8 mouse cellular contexts compared by ENCODE assay signal in genomic region chr7:80396427-80396826, GRCm38 (mm10). TPM values are rescaled to one million over a fixed set of nuclear protein-coding genes. Genes with fewer than 3 reads are reported as not detected.
A peak's percentile ranks its signal among the peaks of the same experiment; 100 is the strongest.
DNase-seq lines count a peak whose midpoint lies in the region; ATAC-seq and TF ChIP-seq lines count a peak whose summit lies in the region.
"Not testable (repeated sequence)": the region's sequence is repeated elsewhere in the genome, so short reads cannot be mapped to it uniquely, and the experiment has no call there.

No protein-coding gene starts in this region.

- peak; percentile 59 for TF ChIP-seq CTCF in heart, adult 2 months (IDR thresholded peaks at IDR 0.05)
- 0 out of 2 replicates have a peak, but pooled peaks have one; percentile 16 for TF ChIP-seq CTCF in kidney, adult 2 months (conservative IDR thresholded peaks at IDR 0.05; ENCODE audit: insufficient read depth, insufficient read length, low read depth, low read length)
- TF ChIP-seq CTCF in liver, adult 2 months (IDR thresholded peaks at IDR 0.05; ENCODE audit: low read depth, low read length) = not testable (repeated sequence)
- peak; percentile 58 for TF ChIP-seq CTCF in lung, postnatal 0 days (IDR thresholded peaks at IDR 0.05)
- TF ChIP-seq CTCF in stomach, postnatal 0 days (IDR thresholded peaks at IDR 0.05; ENCODE audit: low read depth) = peak; percentile 59

- H3K27me3 ChIP-seq in heart, adult 2 months (ENCODE audit: control insufficient read depth, insufficient read depth, low read length); kidney, adult 2 months (replicated peaks; ENCODE audit: control insufficient read depth, insufficient read depth, low read length); liver, adult 2 months (ENCODE audit: control insufficient read depth, insufficient read depth, low read length); lung, postnatal 0 days (replicated peaks; ENCODE audit: insufficient read depth, low read length); stomach, postnatal 0 days (ENCODE audit: control insufficient read depth, insufficient read depth, low read length): not testable (repeated sequence)

- WGBS in heart, adult 2 months = 73% methylated on average over 4 of the region's 4 CpGs
- 68% methylated on average over 4 of the region's 4 CpGs for WGBS in kidney, adult 2 months
- WGBS in liver, adult 2 months = 58% methylated on average over 4 of the region's 4 CpGs
- WGBS in lung, postnatal 0 days = 69% methylated on average over 4 of the region's 4 CpGs
- WGBS in stomach, postnatal 0 days = 88% methylated on average over 4 of the region's 4 CpGs

- DNase-seq in 3T3-L1 (ENCODE audit: low read depth, low spot score) (peak; percentile 56), ES-CJ7 (ENCODE audit: low read depth, low spot score) (peak; percentile 38), R1 (ENCODE audit: low read depth, low spot score) (peak; percentile 46)
- not testable (repeated sequence) for DNase-seq in heart, adult 2 months; lung, postnatal 0 days (ENCODE audit: low spot score); stomach, postnatal 0 days (ENCODE audit: low spot score)
- DNase-seq in kidney, adult 2 months = peak; percentile 25
- peak; percentile 68 for DNase-seq in liver, adult 2 months (ENCODE audit: extremely low read depth, low read depth, low spot score)

- TF ChIP-seq POLR2A in heart, adult 2 months (IDR thresholded peaks at IDR 0.05; ENCODE audit: insufficient read depth, low read depth, low read length); kidney, adult 2 months (IDR thresholded peaks at IDR 0.05; ENCODE audit: low read depth, low read length); liver, adult 2 months (IDR thresholded peaks at IDR 0.05; ENCODE audit: extremely low read depth, insufficient read depth, low read length): not testable (repeated sequence)

- H3K9ac ChIP-seq in heart, adult 2 months (ENCODE audit: low read depth, low read length); liver, adult 2 months (ENCODE audit: low read depth, low read length); lung, postnatal 0 days (replicated peaks; ENCODE audit: low read depth); stomach, postnatal 0 days (ENCODE audit: low read length): not testable (repeated sequence)

- H3K79me2 ChIP-seq in heart, adult 2 months (replicated peaks; ENCODE audit: control insufficient read depth, insufficient read depth, low read length) = not testable (repeated sequence)
- H3K79me2 ChIP-seq in liver, adult 2 months (ENCODE audit: control insufficient read depth, insufficient read depth, low read length) = peaks cover 19% of the 10 kb centered on the region

- peaks cover 16% of the 10 kb centered on the region for H3K4me1 ChIP-seq in heart, adult 2 months (ENCODE audit: control insufficient read depth, insufficient read depth, low read length)
- H3K4me1 ChIP-seq in kidney, adult 2 months (ENCODE audit: control insufficient read depth, insufficient read depth, low read length) = peaks cover 20% of the 10 kb centered on the region
- H3K4me1 ChIP-seq in liver, adult 2 months (ENCODE audit: control insufficient read depth, insufficient read depth, low read length) = peaks cover 14% of the 10 kb centered on the region
- H3K4me1 ChIP-seq in lung, postnatal 0 days (ENCODE audit: insufficient read depth, low read depth, low read length) = peaks cover 16% of the 10 kb centered on the region; the same call in 1 of the 2 replicates
- not testable (repeated sequence) for H3K4me1 ChIP-seq in stomach, postnatal 0 days (replicated peaks; ENCODE audit: control insufficient read depth, insufficient read depth)

- not testable (repeated sequence) for H3K27ac ChIP-seq in heart, adult 2 months; kidney, adult 2 months (ENCODE audit: insufficient read depth, low read depth, low read length); lung, postnatal 0 days (ENCODE audit: low read length); stomach, postnatal 0 days (replicated peaks)
- H3K27ac ChIP-seq in liver, adult 2 months (replicated peaks; ENCODE audit: insufficient read depth, low read depth, low read length) = peak overlapping the region; percentile 6; the same call in 1 of the 2 replicates

- not testable (repeated sequence) for ATAC-seq in lung, postnatal 0 days; stomach, postnatal 0 days (ENCODE audit: low FRiP score, low TSS enrichment)

- H3K36me3 ChIP-seq in heart, adult 2 months (ENCODE audit: control insufficient read depth, insufficient read depth, low read length) = not testable (repeated sequence)
- peaks cover 13% of the 10 kb centered on the region for H3K36me3 ChIP-seq in kidney, adult 2 months (ENCODE audit: control insufficient read depth, insufficient read depth, low read length)
- H3K36me3 ChIP-seq in liver, adult 2 months (ENCODE audit: control insufficient read depth, insufficient read depth, low read length) = peaks cover 54% of the 10 kb centered on the region
- peaks cover 46% of the 10 kb centered on the region for H3K36me3 ChIP-seq in lung, postnatal 0 days (ENCODE audit: insufficient read depth, low read length)
- peaks cover 32% of the 10 kb centered on the region for H3K36me3 ChIP-seq in stomach, postnatal 0 days (ENCODE audit: control insufficient read depth, insufficient read depth, low read length)

- not testable (repeated sequence) for H3K4me2 ChIP-seq in lung, postnatal 0 days (replicated peaks; ENCODE audit: low read depth, low read length); stomach, postnatal 0 days (replicated peaks; ENCODE audit: low read depth)

- TF ChIP-seq EP300 in heart, adult 2 months (IDR thresholded peaks at IDR 0.05; ENCODE audit: insufficient read depth, low read depth, low read length); lung, postnatal 0 days (IDR thresholded peaks at IDR 0.05); stomach, postnatal 0 days (optimal IDR thresholded peaks at IDR 0.05): not testable (repeated sequence)

- intact Hi-C loops in heart, adult 2 months (cut with DNase I) = loop anchor here (5.0 kb wide), 1 partner anchor 136 kb away; no protein-coding TSS in a partner anchor

- not testable (repeated sequence) for H3K4me3 ChIP-seq in heart, adult 2 months; kidney, adult 2 months (ENCODE audit: insufficient read depth, low read depth, low read length); liver, adult 2 months (ENCODE audit: insufficient read depth, low read depth, low read length); lung, postnatal 0 days (ENCODE audit: low read depth, low read length); stomach, postnatal 0 days (ENCODE audit: low read depth, low read length)

- not testable (repeated sequence) for H3K9me3 ChIP-seq in lung, postnatal 0 days (ENCODE audit: low read length); stomach, postnatal 0 days (ENCODE audit: control insufficient read depth, low read length)

RNA-seq across cellular contexts. Expression of gene Fes, which starts 8.7 kb away (rescaled TPM):
- total RNA-seq in heart, adult 2 months (2021) = 1 to 10 TPM; 8.9 to 9.8 TPM
- polyA plus RNA-seq in heart, adult 2 months (2012; rRNA removed) = 15.4 and 17.3 TPM in 2 replicates
- polyA plus RNA-seq in kidney, adult 2 months (2012; rRNA removed) = 10.0 and 10.8 TPM in 2 replicates
- 4.6 and 9.9 TPM in 2 replicates for total RNA-seq in liver, adult 2 months (2014; rRNA removed)
- 5.8 and 9.6 TPM in 2 replicates for polyA plus RNA-seq in liver, adult 2 months (2012; rRNA removed)
- 23.5 and 26.4 TPM in 2 replicates for polyA plus RNA-seq in lung, postnatal 0 days (2015; fragmentation: Nextera tagmentation; extraction: Ambion mirVana)
- polyA plus RNA-seq in stomach, postnatal 0 days (2015; fragmentation: Nextera tagmentation; extraction: Ambion mirVana) = 6.2 TPM in 2 replicates

RNA-seq across cellular contexts. Expression of gene Furin, which starts 8.8 kb away (rescaled TPM):
- 100 to 1,000 TPM; 108 to 129 TPM for total RNA-seq in heart, adult 2 months (2021)
- 64.9 and 79.4 TPM in 2 replicates for polyA plus RNA-seq in heart, adult 2 months (2012; rRNA removed)
- 145 and 172 TPM in 2 replicates for polyA plus RNA-seq in kidney, adult 2 months (2012; rRNA removed)
- total RNA-seq in liver, adult 2 months (2014; rRNA removed) = 26.5 and 42.6 TPM in 2 replicates
- 152 and 163 TPM in 2 replicates for polyA plus RNA-seq in liver, adult 2 months (2012; rRNA removed)
- 24.4 and 27.3 TPM in 2 replicates for polyA plus RNA-seq in lung, postnatal 0 days (2015; fragmentation: Nextera tagmentation; extraction: Ambion mirVana)
- 17.6 and 20.8 TPM in 2 replicates for polyA plus RNA-seq in stomach, postnatal 0 days (2015; fragmentation: Nextera tagmentation; extraction: Ambion mirVana)

RNA-seq across cellular contexts. Expression of gene Man2a2, which starts 25.3 kb away (rescaled TPM):
- 10 to 100 TPM; 55.7 to 58.7 TPM for total RNA-seq in heart, adult 2 months (2021)
- 75.8 and 82.4 TPM in 2 replicates for polyA plus RNA-seq in heart, adult 2 months (2012; rRNA removed)
- polyA plus RNA-seq in kidney, adult 2 months (2012; rRNA removed) = 40.4 and 49.9 TPM in 2 replicates
- 9.3 and 13.2 TPM in 2 replicates for total RNA-seq in liver, adult 2 months (2014; rRNA removed)
- 26.5 and 45.6 TPM in 2 replicates for polyA plus RNA-seq in liver, adult 2 months (2012; rRNA removed)
- polyA plus RNA-seq in lung, postnatal 0 days (2015; fragmentation: Nextera tagmentation; extraction: Ambion mirVana) = 8.5 and 9.6 TPM in 2 replicates
- 3.6 and 5.3 TPM in 2 replicates for polyA plus RNA-seq in stomach, postnatal 0 days (2015; fragmentation: Nextera tagmentation; extraction: Ambion mirVana)

RNA-seq across cellular contexts. Expression of gene Hddc3, which starts 53.5 kb away (rescaled TPM):
- 10 to 100 TPM; 30.0 to 39.9 TPM for total RNA-seq in heart, adult 2 months (2021)
- polyA plus RNA-seq in heart, adult 2 months (2012; rRNA removed) = 47.7 and 77.5 TPM in 2 replicates
- 66.3 and 86.4 TPM in 2 replicates for polyA plus RNA-seq in kidney, adult 2 months (2012; rRNA removed)
- 6.9 and 8.7 TPM in 2 replicates for total RNA-seq in liver, adult 2 months (2014; rRNA removed)
- polyA plus RNA-seq in liver, adult 2 months (2012; rRNA removed) = 28.3 and 58.2 TPM in 2 replicates
- polyA plus RNA-seq in lung, postnatal 0 days (2015; fragmentation: Nextera tagmentation; extraction: Ambion mirVana) = 8.5 and 9.2 TPM in 2 replicates
- 8.6 and 10.4 TPM in 2 replicates for polyA plus RNA-seq in stomach, postnatal 0 days (2015; fragmentation: Nextera tagmentation; extraction: Ambion mirVana)

RNA-seq across cellular contexts. Expression of gene Unc45a, which starts 55.6 kb away (rescaled TPM):
- total RNA-seq in heart, adult 2 months (2021) = 10 to 100 TPM; 15.8 to 16.8 TPM
- polyA plus RNA-seq in heart, adult 2 months (2012; rRNA removed) = 23.0 and 24.0 TPM in 2 replicates
- 53.3 and 81.0 TPM in 2 replicates for polyA plus RNA-seq in kidney, adult 2 months (2012; rRNA removed)
- total RNA-seq in liver, adult 2 months (2014; rRNA removed) = 8.6 and 8.9 TPM in 2 replicates
- 19.1 and 21.5 TPM in 2 replicates for polyA plus RNA-seq in liver, adult 2 months (2012; rRNA removed)
- polyA plus RNA-seq in lung, postnatal 0 days (2015; fragmentation: Nextera tagmentation; extraction: Ambion mirVana) = 30.3 and 32.9 TPM in 2 replicates
- polyA plus RNA-seq in stomach, postnatal 0 days (2015; fragmentation: Nextera tagmentation; extraction: Ambion mirVana) = 30.7 and 34.5 TPM in 2 replicates
